Mouse (Mus musculus) intestine, postnatal 0 days (tissue): ENCODE data around the gene Pdzph1. TPM values are rescaled to one million over a fixed set of nuclear protein-coding genes. Genes with fewer than 3 reads are reported as not detected.

ENCODE experiments used
- ATAC-seq: fragments of 200-750 bp; cut with Nextera tagmentation; 2 replicates; pipeline ENCODE4 v1.8.0; 2017; ENCODE audit warnings: mild to moderate bottlenecking, moderate TSS enrichment, moderate library complexity
- H3K27ac ChIP-seq: fragments of 300-500 bp; sonication (generic); 2 replicates; pipeline ENCODE4 v1.5.1; 2014; ENCODE audit warnings: mild to moderate bottlenecking, low read depth, low read length, moderate library complexity
- H3K27me3 ChIP-seq: fragments of 300-500 bp; sonication (generic); replicated peaks from 2 replicates; pipeline ENCODE4 v1.6.1; 2014; ENCODE audit warnings: low read length, mixed read lengths; ENCODE audit not compliant: control insufficient read depth, insufficient read depth
- H3K36me3 ChIP-seq: fragments of 300-500 bp; sonication (generic); 2 replicates; pipeline ENCODE4 v1.6.1; 2014; ENCODE audit warnings: mild to moderate bottlenecking, moderate library complexity; ENCODE audit not compliant: control insufficient read depth, insufficient read depth
- H3K4me1 ChIP-seq: fragments of 300-500 bp; sonication (generic); replicated peaks from 2 replicates; pipeline ENCODE4 v1.6.1; 2014; ENCODE audit warnings: antibody characterized with exemption, low read length, mixed read lengths; ENCODE audit not compliant: control insufficient read depth, insufficient read depth
- H3K4me2 ChIP-seq: fragments of 300-500 bp; sonication (generic); replicated peaks from 2 replicates; pipeline ENCODE4 v1.6.1; 2014; ENCODE audit warnings: low read depth, mild to moderate bottlenecking, moderate library complexity
- H3K4me3 ChIP-seq: fragments of 300-500 bp; sonication (generic); 2 replicates; pipeline ENCODE4 v1.5.1; 2014; ENCODE audit warnings: low read depth, low read length
- H3K9ac ChIP-seq: fragments of 300-500 bp; sonication (generic); 2 replicates; pipeline ENCODE4 v1.6.1; 2014; ENCODE audit warnings: mild to moderate bottlenecking, low read depth, low read length
- H3K9me3 ChIP-seq: fragments of 300-500 bp; sonication (generic); 2 replicates; pipeline ENCODE4 v1.6.1; 2016; ENCODE audit warnings: mixed run types; ENCODE audit not compliant: control insufficient read depth
- CTCF ChIP-seq: sonication (generic); IDR thresholded peaks from 2 replicates; pipeline ENCODE4 v1.5.1; 2016; ENCODE audit warnings: low read depth, mild to moderate bottlenecking, control low read depth, antibody characterized with exemption, moderate library complexity
- WGBS: fragments of 180-500 bp; shearing (Covaris S2); extraction: QIAGEN DNeasy Blood & Tissue Kit; methylation state at CpG from one replicate; pipeline ENCODE4 v1.1.7; 2014; 5-methylcytosine and 5-hydroxymethylcytosine counted together
- polyA plus RNA-seq: library from polyadenylated mRNA; unstranded; fragments of >200 nt; fragmentation: Nextera tagmentation; extraction: Ambion mirVana; gene quantifications from 2 replicates; pipeline ENCODE4 v1.2.1, GENCODE M21; 2015

Pdzph1 gene
- not detected in 2 replicates for polyA plus RNA-seq

- no peak for ATAC-seq
- H3K9ac ChIP-seq, result no peak within 1 kb of the TSS
- H3K4me3 ChIP-seq, result no peak within 1 kb of the TSS
- H3K27me3 ChIP-seq, result no peaks in the 10 kb centered on the region
- H3K9me3 ChIP-seq, result no peaks in the 10 kb centered on the region
- no peaks in the 10 kb centered on the region for H3K36me3 ChIP-seq
- H3K4me2 ChIP-seq, result no peak within 1 kb of the TSS
- H3K4me1 ChIP-seq, result no peaks in the 10 kb centered on the region
- no peak for TF ChIP-seq CTCF
- 84% methylated on average over 6 of the region's 6 CpGs for WGBS
- H3K27ac ChIP-seq, result no peak within 1 kb of the TSS
These were observed at the start of gene Pdzph1 for GRCm38 (mm10) chr17:58991275-58991674. Gene Pdzph1, minus strand, starts transcription at chr17:58991375.

GRCm38 (mm10) chr17:59039754-59040153 lies 48.6 kb upstream of the Pdzph1 start:
- Histone ChIP-seq H3K9me3 (no peaks in the 10 kb centered on the region), H3K4me1 (no peaks in the 10 kb centered on the region), H3K27me3 (no peaks in the 10 kb centered on the region), H3K4me3 (no peak overlapping the region), H3K4me2 (no peak overlapping the region), H3K27ac (no peak overlapping the region), H3K36me3 (no peaks in the 10 kb centered on the region), H3K9ac (no peak overlapping the region)
- TF ChIP-seq CTCF, result peak; percentile 60
- ATAC-seq, result no peak
- WGBS, result 36% methylated on average over 5 of the region's 5 CpGs

- no peak for TF ChIP-seq CTCF
These were observed 42.3 kb upstream of the Pdzph1 start for GRCm38 (mm10) chr17:59033445-59033844.

GRCm38 (mm10) chr17:59026336-59026735 lies 35.2 kb upstream of the Pdzph1 start:
- Histone ChIP-seq H3K9ac (no peak overlapping the region), H3K4me3 (no peak overlapping the region), H3K36me3 (no peaks in the 10 kb centered on the region), H3K27me3 (no peaks in the 10 kb centered on the region), H3K4me2 (no peak overlapping the region), H3K9me3 (no peaks in the 10 kb centered on the region), H3K27ac (no peak overlapping the region), H3K4me1 (no peaks in the 10 kb centered on the region)
- ATAC-seq, result no peak
- no peak for TF ChIP-seq CTCF
- WGBS, result 83% methylated on average over 3 of the region's 3 CpGs

More at GRCm38 (mm10) chr17:59033445-59033844, 42.3 kb upstream of the Pdzph1 start:
- Histone ChIP-seq H3K9ac (no peak overlapping the region), H3K27ac (no peak overlapping the region), H3K4me1 (no peaks in the 10 kb centered on the region), H3K4me3 (no peak overlapping the region), H3K4me2 (no peak overlapping the region), H3K36me3 (no peaks in the 10 kb centered on the region), H3K9me3 (no peaks in the 10 kb centered on the region), H3K27me3 (no peaks in the 10 kb centered on the region)
- no peak for ATAC-seq
- WGBS, result 90% methylated on average over 3 of the region's 3 CpGs

- no peak for ATAC-seq
- no peak overlapping the region for H3K4me2 ChIP-seq
- H3K9ac ChIP-seq, result no peak overlapping the region
- WGBS, result 55% methylated on average over 6 of the region's 6 CpGs
- H3K36me3 ChIP-seq, result no peaks in the 10 kb centered on the region
- H3K4me3 ChIP-seq, result no peak overlapping the region
- H3K4me1 ChIP-seq, result no peaks in the 10 kb centered on the region
- TF ChIP-seq CTCF, result no peak
- H3K9me3 ChIP-seq, result no peaks in the 10 kb centered on the region
- H3K27ac ChIP-seq, result no peak overlapping the region
- no peaks in the 10 kb centered on the region for H3K27me3 ChIP-seq
These were observed 33.3 kb upstream of the Pdzph1 start for GRCm38 (mm10) chr17:59024502-59024901.

GRCm38 (mm10) chr17:59023971-59024370 lies 32.8 kb upstream of the Pdzph1 start:
- 46% methylated on average over 5 of the region's 5 CpGs for WGBS
- no peaks in the 10 kb centered on the region for H3K9me3 ChIP-seq
- H3K27ac ChIP-seq, result no peak overlapping the region
- H3K4me2 ChIP-seq, result no peak overlapping the region
- no peaks in the 10 kb centered on the region for H3K27me3 ChIP-seq
- no peak for TF ChIP-seq CTCF
- no peak overlapping the region for H3K9ac ChIP-seq
- no peaks in the 10 kb centered on the region for H3K4me1 ChIP-seq
- ATAC-seq, result no peak
- H3K4me3 ChIP-seq, result no peak overlapping the region
- H3K36me3 ChIP-seq, result no peaks in the 10 kb centered on the region

- Histone ChIP-seq H3K9me3 (no peaks in the 10 kb centered on the region), H3K9ac (no peak overlapping the region), H3K27ac (no peak overlapping the region), H3K36me3 (no peaks in the 10 kb centered on the region), H3K4me3 (no peak overlapping the region), H3K4me1 (no peaks in the 10 kb centered on the region), H3K4me2 (no peak overlapping the region), H3K27me3 (no peaks in the 10 kb centered on the region)
- no peak for TF ChIP-seq CTCF
- 92% methylated on average over 4 of the region's 4 CpGs for WGBS
- ATAC-seq, result no peak
These were observed 27.5 kb upstream of the Pdzph1 start for GRCm38 (mm10) chr17:59018666-59019065.
